Mouse (Mus musculus) left cerebral cortex, adult 18-20 months (tissue): ENCODE measurements around the gene Tnfrsf13b. TPM values are rescaled to one million over a fixed set of nuclear protein-coding genes. Genes with fewer than 3 reads are reported as not detected.

Source experiments
- DNase-seq, 2 experiments: peaks; one replicate each; pipeline ENCODE4 v3.0.0; 2021 to 2022; ENCODE audit warnings: low spot score in 2 of 2, mixed read lengths in 1 of 2
- long read RNA-seq, 2 experiments: library from polyadenylated mRNA; stranded (forward); transcript quantifications; one replicate each; pipeline ENCODE4 v2.0.0; 2021
- total RNA-seq, 2 experiments: library from RNA; stranded (reverse); gene quantifications; 2 replicates each; pipeline ENCODE4 v1.2.3; 2021

Gene Tnfrsf13b
- total RNA-seq: under 1 TPM; 0.52 to 1.00 TPM
- long read RNA-seq, experiment 1, partial matches to known transcripts: 0 of 1 reads
- long read RNA-seq, experiment 1, other reads (novel, unspliced or antisense): 0 of 1 reads
- long read RNA-seq, experiment 2, partial matches to known transcripts: 0 of 4 reads
- long read RNA-seq, experiment 2, other reads (novel, unspliced or antisense): 0 of 4 reads

GRCm38 (mm10) chr11:61126606-61127355 is at the start of gene Tnfrsf13b:
Gene Tnfrsf13b, plus strand, starts transcription at chr11:61126755.
- DNase-seq: no peak

- DNase-seq: no peak
Measured at GRCm38 (mm10) chr11:61081624-61082023, 44.9 kb upstream of the Tnfrsf13b start.

- DNase-seq: no peak
Measured at GRCm38 (mm10) chr11:61090195-61090594, 36.4 kb upstream of the Tnfrsf13b start.

GRCm38 (mm10) chr11:61091192-61091591 is 35.4 kb upstream of the Tnfrsf13b start:
- DNase-seq: no peak

DNA sequence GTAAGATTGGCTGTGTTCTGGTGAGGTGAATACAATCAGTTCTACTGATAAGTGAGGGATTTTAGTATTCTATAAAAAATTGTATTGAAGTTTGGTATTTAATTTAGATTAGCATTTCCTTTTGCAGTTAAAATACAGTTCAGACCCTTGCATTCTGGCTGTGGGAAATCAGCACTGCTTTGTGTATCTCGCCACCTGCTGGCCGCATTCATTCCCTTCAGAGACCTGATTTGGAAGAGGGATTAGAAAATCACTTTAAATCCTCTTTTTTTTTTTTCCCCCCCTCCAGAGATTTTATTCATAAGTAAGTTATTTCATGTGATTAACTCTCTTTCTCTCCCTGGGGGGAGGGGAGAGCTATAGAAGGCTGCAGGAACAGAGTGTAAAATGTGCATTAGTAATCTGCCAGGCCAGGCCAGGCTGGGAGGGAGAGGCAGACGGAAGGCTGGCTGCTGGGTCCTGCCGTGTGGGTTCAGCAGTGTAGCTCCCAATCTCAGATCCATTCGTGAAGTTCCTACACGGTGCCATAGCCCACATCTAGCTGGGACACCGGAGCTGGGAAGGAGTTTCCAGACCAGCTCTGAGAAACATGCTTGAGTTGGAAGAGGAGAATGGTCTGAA is 34.8 kb upstream of the Tnfrsf13b start:
- DNase-seq: peak; percentile 80 to 87

DNA sequence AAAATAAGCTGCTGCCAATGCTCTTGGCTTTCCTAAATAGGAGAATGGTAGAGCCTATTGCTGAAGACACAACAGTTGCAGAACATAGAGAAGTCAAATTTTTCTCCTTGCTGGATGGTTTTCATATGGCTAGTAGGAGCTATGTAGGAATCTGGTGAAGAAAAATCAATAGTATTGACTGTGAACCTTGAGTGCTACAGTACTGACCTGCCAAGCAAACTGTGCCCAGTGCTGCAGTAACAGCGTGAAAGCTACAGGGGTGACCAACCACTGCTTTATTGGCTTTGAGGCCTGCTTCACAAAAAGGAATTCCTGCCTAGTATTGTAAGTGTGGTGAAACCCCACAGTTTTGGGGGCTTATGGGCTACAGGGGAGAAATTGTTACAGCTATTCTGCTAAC is 28.5 kb upstream of the Tnfrsf13b start:
- DNase-seq: no peak

DNA sequence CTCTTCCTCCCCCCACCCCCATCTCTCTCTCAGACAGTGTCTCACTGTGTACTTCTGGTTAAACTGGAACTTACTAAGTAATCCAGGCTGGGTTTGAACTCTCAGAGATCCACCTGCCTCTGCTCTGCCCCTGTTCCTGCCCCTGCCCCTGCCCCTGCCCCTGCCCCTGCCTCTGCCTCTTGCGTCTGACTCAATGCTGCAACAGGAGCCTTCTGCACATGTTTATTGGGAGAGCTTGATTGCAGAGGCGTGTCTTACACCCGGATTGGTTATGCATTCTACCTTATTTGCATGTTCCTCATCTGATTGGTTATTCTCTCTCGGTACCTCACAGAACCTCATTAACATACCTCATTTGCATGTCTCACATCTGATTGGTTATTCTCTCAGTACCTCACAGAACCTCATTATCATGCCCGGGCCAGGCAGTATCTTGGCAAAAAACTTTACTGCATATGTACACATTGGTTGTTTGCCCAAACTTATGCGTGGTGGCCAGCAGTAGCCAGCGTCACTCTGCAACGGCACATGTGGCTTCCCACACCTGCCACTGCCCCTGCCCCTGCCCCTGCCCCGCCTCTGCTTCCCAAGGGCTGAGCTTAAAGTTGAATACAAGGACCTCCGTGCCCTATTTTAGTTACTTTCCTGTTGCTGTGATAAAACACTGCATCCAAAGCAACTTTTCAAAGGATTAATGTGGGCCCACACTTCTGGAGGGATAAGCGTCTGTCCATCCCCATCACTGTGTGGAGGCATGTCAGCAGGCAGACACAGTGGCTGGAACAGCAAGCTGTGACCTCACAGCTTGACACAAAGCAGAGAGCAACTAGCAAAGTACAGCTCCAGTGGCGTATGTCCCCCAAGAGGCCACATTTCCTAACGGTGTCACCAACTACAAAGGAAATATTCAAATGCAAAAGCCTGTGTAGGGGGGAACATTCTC is 23.9 kb upstream of the Tnfrsf13b start:
- no peak for DNase-seq

DNA sequence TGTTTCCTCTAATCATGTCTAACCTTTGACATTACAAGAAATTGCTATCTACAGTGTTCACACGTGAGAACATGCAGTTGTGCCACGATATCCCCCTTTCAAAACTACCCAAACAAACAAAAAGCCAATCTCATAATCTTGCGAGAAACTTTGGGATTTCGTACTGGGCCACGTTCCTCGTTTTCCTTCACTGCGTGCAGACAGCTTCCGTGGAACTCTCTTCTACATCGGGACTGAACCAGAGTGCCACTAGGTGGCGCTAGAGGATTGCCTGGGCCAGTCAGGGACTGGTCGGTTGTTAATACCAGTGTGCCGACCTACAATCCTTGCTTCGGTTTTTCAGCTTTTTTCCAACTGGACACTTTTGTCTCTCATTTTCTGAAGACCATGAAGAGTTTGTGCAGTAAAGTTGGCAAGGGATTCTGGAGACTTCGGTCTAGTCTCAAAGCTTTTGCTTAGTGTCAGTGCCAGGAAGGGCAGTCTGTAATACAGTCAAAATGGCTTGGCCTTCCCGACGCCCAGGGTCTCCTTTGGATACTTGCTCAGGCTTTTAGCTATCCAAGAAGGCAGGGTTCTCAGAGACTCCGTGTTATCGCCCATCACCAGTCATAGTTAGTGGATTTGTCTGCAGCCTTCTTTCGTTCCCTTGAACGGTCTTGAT is 22.2 kb upstream of the Tnfrsf13b start:
- peak; percentile 87 to 94 for DNase-seq

GRCm38 (mm10) chr11:61108911-61109361 is 17.6 kb upstream of the Tnfrsf13b start:
- DNase-seq: no peak

DNA sequence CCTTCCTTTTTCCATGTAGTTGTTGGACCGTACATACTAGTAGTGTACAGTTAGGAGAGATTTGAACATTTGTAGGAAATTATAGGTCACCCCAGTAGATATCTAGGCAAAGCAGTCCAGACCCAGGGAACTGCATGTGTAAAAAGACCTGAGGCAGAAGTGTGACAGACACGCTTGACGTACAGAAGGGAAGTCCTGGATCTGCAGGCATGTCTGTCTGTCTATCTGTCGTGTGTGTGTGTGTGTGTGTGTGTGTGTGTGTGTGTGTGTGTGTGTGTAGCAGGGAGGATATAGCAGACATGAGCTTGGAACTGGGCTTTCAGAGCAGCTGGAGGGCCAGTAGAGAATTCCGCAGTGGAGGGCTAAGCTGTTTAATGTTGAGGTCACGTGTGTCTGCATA is 16.8 kb upstream of the Tnfrsf13b start:
- no peak for DNase-seq

- no peak for DNase-seq
Measured at GRCm38 (mm10) chr11:61110113-61110512, 16.4 kb upstream of the Tnfrsf13b start.

GRCm38 (mm10) chr11:61110928-61111327 is 15.6 kb upstream of the Tnfrsf13b start:
- no peak for DNase-seq

- no peak for DNase-seq
Measured at GRCm38 (mm10) chr11:61111472-61111871, 15.1 kb upstream of the Tnfrsf13b start.

DNA sequence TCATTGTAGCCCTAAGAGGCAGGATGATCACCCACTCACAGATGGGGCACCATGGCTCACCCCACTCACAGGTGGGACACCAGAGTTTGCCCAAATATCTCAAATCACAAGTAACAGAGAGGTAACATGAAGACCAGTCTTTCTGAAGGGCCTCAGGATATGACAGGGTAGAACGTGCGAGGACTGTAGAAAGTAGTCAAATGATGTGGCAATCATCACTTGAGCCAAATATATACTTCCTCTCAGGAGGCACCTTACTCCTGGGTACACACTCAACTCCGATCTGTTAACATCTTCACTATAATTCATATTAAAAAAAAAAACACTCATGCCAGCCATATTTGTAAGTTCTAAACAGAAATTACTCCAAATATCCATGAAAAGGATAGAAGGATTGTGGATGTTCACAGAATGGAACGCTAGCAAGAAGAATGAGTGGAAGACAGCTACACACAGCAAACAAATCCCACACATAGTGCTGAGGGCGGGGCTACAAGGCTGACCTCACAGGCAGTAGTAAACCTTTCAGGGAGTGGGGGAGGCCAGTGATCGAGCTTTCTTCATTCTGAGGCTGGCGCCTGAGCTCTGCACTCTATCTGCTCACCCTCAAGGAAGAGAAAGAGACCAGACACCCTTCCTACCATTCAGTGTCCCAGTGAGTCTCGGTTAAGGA is 14.1 kb upstream of the Tnfrsf13b start:
- DNase-seq: no peak

DNA sequence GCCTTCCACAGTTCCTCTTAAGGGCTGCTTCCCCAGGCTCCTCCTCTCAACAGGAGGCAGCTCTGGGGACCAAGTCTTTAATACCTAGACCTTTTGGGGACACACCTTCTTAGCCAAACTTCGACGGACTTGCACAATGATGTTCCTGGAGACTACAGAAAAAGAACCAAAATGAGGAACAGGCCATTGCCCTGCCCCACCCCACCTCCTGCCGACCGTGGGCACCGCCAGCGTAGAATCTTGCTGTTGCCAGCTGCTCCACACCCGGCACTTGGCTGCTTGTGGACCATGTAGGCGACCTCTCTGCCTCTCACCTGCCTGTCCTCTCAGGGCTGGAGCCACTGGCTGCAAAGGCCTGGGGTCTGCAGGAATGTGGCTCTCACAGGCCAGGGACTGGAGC is 10.3 kb upstream of the Tnfrsf13b start:
- DNase-seq: no peak

- no peak for DNase-seq
Measured at GRCm38 (mm10) chr11:61119996-61120583, 6.5 kb upstream of the Tnfrsf13b start.

DNA sequence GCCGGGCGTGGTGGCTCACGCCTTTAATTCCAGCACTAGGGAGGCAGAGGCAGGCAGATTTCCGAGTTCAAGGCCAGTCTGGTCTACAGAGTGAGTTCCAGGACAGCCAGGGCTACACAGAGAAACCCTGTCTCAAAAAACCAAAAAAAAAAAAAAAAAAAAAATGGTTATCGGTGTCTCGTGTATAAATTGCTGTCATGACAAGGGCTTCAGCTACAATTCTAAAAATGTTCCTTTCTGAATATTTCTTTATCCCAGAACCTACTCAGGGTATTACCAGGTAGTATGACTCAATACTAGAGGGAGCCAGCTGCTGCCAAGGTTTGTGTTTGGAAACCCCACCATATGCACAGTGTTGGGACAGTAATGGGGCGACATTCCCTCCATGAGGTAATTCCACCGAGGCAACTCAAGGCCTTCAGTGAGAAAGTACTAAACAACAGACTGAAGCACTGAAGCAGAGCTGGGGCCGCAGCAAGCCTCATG is 4.2 kb upstream of the Tnfrsf13b start:
- DNase-seq: no peak

- no peak for DNase-seq
Measured at GRCm38 (mm10) chr11:61122769-61123288, 3.7 kb upstream of the Tnfrsf13b start.

DNA sequence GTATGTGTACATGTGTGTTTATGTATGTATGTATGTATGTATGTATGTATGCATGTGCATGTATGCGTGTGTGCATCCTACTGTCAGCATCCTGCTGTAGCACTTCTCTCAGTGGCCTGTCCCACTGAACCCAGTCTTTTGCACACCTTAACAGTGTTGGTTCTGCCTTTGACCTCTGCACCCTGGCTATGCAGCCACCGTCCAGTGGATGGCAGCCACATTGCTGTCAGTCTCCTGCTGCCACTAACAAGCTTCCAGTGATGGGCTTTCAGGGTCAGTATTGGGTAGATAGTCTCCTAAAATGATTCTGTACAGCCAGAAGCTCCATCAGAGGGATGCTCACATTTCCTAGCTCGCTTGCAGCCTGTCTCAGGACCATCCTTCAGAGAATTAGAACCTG is 2.7 kb upstream of the Tnfrsf13b start:
- no peak for DNase-seq
